Mouse (Mus musculus): ENCODE data around the gene Lifr.

DNA sequence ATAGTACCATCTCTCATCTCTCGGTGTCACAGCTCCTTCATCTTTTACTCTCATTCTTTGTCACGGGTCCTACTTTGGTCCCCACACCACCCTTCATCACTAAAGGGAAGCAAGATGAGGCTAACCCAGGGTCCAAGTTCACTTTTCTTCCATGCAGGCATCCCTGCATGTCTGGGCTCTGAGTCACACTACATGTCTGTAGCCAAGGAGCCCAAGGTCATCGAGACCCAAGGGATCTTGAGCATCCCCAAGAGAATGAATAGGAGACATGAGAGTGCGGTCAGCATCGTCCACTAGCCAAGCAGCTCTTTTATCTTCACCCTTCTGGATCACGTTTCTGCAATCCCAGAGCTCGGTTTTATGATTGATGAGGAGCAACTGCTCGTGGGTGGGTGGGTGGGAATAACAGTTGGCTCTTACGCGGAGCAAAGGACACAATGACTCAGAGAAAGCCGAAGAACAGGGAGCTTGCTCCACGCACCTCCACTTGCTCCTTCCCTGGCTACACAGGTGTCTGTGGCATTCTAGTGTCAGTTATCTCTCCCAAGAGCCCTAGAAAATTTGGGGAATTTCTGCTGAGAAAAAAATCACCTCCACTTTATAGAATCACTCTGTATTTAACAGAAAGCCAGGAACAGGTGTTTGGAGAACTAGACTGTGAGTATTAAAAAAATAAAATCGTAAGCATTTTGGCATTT is 143.1 kb downstream of the Lifr start:
- no peak for TF ChIP-seq CTCF (IDR thresholded peaks at IDR 0.05; ENCODE audit: low read depth)
- TF ChIP-seq EP300 (IDR thresholded peaks at IDR 0.05; ENCODE audit: low read depth) = no peak
